Mouse (Mus musculus) erythroblast, embryonic 14.5 days (primary cell): Measurements from ENCODE around the gene Runx2. TPM values are rescaled to one million over a fixed set of nuclear protein-coding genes. Genes with fewer than 3 reads are reported as not detected.

Source experiments
- H3K27me3 ChIP-seq: 2 replicates; pipeline ENCODE4 v1.6.1; 2012; ENCODE audit warnings: inconsistent platforms; ENCODE audit not compliant: control insufficient read depth
- H3K36me3 ChIP-seq: 2 replicates; pipeline ENCODE4 v1.6.1; 2012; ENCODE audit warnings: mild to moderate bottlenecking, inconsistent platforms; ENCODE audit not compliant: control insufficient read depth
- H3K4me1 ChIP-seq: 2 replicates; pipeline ENCODE4 v1.6.1; 2012; ENCODE audit warnings: inconsistent platforms; ENCODE audit not compliant: control insufficient read depth
- H3K4me3 ChIP-seq: replicated peaks from 2 replicates; pipeline ENCODE3; 2012; ENCODE audit warnings: moderate library complexity, mild to moderate bottlenecking, inconsistent platforms
- H3K9me3 ChIP-seq: 2 replicates; pipeline ENCODE4 v1.6.1; 2012; ENCODE audit warnings: low read length, inconsistent platforms, mixed read lengths; ENCODE audit not compliant: control insufficient read depth
- GATA1 ChIP-seq: IDR thresholded peaks from 2 replicates; pipeline ENCODE4 v1.6.1; 2012; ENCODE audit warnings: low read length, inconsistent platforms, mixed read lengths
- TAL1 ChIP-seq: IDR thresholded peaks from 3 replicates; pipeline ENCODE4 v1.6.1; 2012; ENCODE audit warnings: low read length, inconsistent platforms, mixed read lengths
- polyA plus RNA-seq: library from polyadenylated mRNA; stranded (reverse); fragments of >175 nt; gene quantifications from 2 replicates; pipeline ENCODE4 v1.2.3, GENCODE M21; 2012

The Runx2 gene
- polyA plus RNA-seq, 1 experiment = 0.05 TPM

GRCm38 (mm10) chr17:44688306-44688705 is 126.3 kb downstream of the Runx2 start:
- H3K4me3 ChIP-seq = no peak overlapping the region
- H3K9me3 ChIP-seq = no peaks in the 10 kb centered on the region
- H3K36me3 ChIP-seq = no peaks in the 10 kb centered on the region
- no peaks in the 10 kb centered on the region for H3K4me1 ChIP-seq
- TF ChIP-seq TAL1 (no peak), GATA1 (no peak)
- no peaks in the 10 kb centered on the region for H3K27me3 ChIP-seq

GRCm38 (mm10) chr17:44685514-44685913 is 129.1 kb downstream of the Runx2 start:
- Histone ChIP-seq H3K4me3 (no peak overlapping the region), H3K27me3 (no peaks in the 10 kb centered on the region), H3K9me3 (no peaks in the 10 kb centered on the region), H3K36me3 (no peaks in the 10 kb centered on the region), H3K4me1 (no peaks in the 10 kb centered on the region)
- TF ChIP-seq TAL1 (no peak), GATA1 (no peak)

GRCm38 (mm10) chr17:44683026-44683425 is 131.6 kb downstream of the Runx2 start:
- no peak overlapping the region for H3K4me3 ChIP-seq
- H3K4me1 ChIP-seq = no peaks in the 10 kb centered on the region
- no peaks in the 10 kb centered on the region for H3K36me3 ChIP-seq
- H3K9me3 ChIP-seq = 0 out of 2 replicates have a peak, but pooled peaks cover 2% of the 10 kb centered on the region
- no peak for TF ChIP-seq TAL1
- no peak for TF ChIP-seq GATA1
- H3K27me3 ChIP-seq = no peaks in the 10 kb centered on the region

- H3K9me3 ChIP-seq = 0 out of 2 replicates have a peak, but pooled peaks cover 2% of the 10 kb centered on the region
- no peak for TF ChIP-seq TAL1
- TF ChIP-seq GATA1 = no peak
- no peak overlapping the region for H3K4me3 ChIP-seq
- H3K27me3 ChIP-seq = no peaks in the 10 kb centered on the region
- peaks cover 1% of the 10 kb centered on the region; the same call in 1 of the 2 replicates for H3K4me1 ChIP-seq
- H3K36me3 ChIP-seq = no peaks in the 10 kb centered on the region
These were observed 136.8 kb downstream of the Runx2 start for GRCm38 (mm10) chr17:44677782-44678181.

- H3K4me3 ChIP-seq = no peak overlapping the region
- H3K27me3 ChIP-seq = no peaks in the 10 kb centered on the region
- no peaks in the 10 kb centered on the region for H3K36me3 ChIP-seq
- no peaks in the 10 kb centered on the region for H3K9me3 ChIP-seq
- peaks cover 11% of the 10 kb centered on the region for H3K4me1 ChIP-seq
- TF ChIP-seq GATA1 (no peak), TAL1 (no peak)
These were observed 141.8 kb downstream of the Runx2 start for GRCm38 (mm10) chr17:44672806-44673205.

- peaks cover 11% of the 10 kb centered on the region for H3K4me1 ChIP-seq
- H3K27me3 ChIP-seq = no peaks in the 10 kb centered on the region
- H3K4me3 ChIP-seq = no peak overlapping the region
- TF ChIP-seq TAL1 (peak; percentile 37; the same call in 1 of the 3 replicates), GATA1 (no peak)
- H3K36me3 ChIP-seq = no peaks in the 10 kb centered on the region
- no peaks in the 10 kb centered on the region for H3K9me3 ChIP-seq
These were observed 142.5 kb downstream of the Runx2 start for GRCm38 (mm10) chr17:44671946-44672692.

- Histone ChIP-seq H3K27me3 (no peaks in the 10 kb centered on the region), H3K9me3 (no peaks in the 10 kb centered on the region), H3K36me3 (no peaks in the 10 kb centered on the region), H3K4me3 (no peak overlapping the region), H3K4me1 (peaks cover 11% of the 10 kb centered on the region)
- no peak for TF ChIP-seq GATA1
- no peak for TF ChIP-seq TAL1
These were observed 144.6 kb downstream of the Runx2 start for GRCm38 (mm10) chr17:44669985-44670384.

- Histone ChIP-seq H3K4me3 (no peak overlapping the region), H3K9me3 (no peaks in the 10 kb centered on the region), H3K27me3 (no peaks in the 10 kb centered on the region), H3K36me3 (no peaks in the 10 kb centered on the region), H3K4me1 (peaks cover 6% of the 10 kb centered on the region)
- TF ChIP-seq TAL1 (no peak), GATA1 (no peak)
These were observed 147.3 kb downstream of the Runx2 start for GRCm38 (mm10) chr17:44667346-44667745.

- Histone ChIP-seq H3K27me3 (no peaks in the 10 kb centered on the region), H3K4me1 (no peaks in the 10 kb centered on the region), H3K9me3 (no peaks in the 10 kb centered on the region), H3K4me3 (no peak overlapping the region), H3K36me3 (no peaks in the 10 kb centered on the region)
- no peak for TF ChIP-seq TAL1
- no peak for TF ChIP-seq GATA1
These were observed 150.7 kb downstream of the Runx2 start for GRCm38 (mm10) chr17:44663872-44664271.
